Mouse (Mus musculus) cerebellum, postnatal 36 days (tissue): ENCODE data around the gene Uvssa.
"Not testable (repeated sequence)": the region's sequence is repeated elsewhere in the genome, so short reads cannot be mapped to it uniquely, and the experiment has no call there.

ENCODE experiments used
- DNase-seq, 2 experiments: peaks; one replicate each; pipeline ENCODE4 v3.0.0; 2021 to 2022; ENCODE audit warnings: mixed read lengths in 2 of 2

Gene Uvssa

DNA sequence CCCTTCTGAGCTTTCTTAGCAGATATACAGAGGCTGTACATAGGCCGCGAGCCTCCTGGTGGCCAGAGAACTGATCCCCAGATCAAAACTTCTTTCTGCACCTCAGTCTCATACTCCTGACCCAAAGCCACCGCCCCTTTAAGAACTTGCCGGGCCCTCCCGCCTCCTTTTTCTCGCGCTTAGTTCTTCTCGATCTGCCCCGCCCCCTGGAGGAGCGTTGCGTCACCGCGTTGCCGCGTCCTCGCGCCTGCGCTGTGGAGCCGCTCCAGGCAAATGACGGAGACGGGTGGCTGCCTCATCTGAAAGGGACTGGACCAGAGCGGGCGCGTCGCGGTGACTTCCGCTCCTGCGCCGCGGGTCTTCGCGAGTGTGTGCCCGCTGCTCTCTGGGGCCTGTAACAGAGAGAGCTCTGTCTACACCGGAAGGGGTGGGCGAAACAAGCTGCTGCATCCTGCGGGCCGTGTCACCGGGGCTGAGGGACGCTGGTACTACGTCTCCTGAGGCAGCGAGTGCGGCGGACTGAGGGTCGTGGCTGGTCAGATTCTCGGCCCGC, at the start of gene Uvssa:
Uvssa (plus strand) TSS at position 248 of the 553 bp plus-strand sequence.
- DNase-seq = peak; percentile 99 to 100

DNA sequence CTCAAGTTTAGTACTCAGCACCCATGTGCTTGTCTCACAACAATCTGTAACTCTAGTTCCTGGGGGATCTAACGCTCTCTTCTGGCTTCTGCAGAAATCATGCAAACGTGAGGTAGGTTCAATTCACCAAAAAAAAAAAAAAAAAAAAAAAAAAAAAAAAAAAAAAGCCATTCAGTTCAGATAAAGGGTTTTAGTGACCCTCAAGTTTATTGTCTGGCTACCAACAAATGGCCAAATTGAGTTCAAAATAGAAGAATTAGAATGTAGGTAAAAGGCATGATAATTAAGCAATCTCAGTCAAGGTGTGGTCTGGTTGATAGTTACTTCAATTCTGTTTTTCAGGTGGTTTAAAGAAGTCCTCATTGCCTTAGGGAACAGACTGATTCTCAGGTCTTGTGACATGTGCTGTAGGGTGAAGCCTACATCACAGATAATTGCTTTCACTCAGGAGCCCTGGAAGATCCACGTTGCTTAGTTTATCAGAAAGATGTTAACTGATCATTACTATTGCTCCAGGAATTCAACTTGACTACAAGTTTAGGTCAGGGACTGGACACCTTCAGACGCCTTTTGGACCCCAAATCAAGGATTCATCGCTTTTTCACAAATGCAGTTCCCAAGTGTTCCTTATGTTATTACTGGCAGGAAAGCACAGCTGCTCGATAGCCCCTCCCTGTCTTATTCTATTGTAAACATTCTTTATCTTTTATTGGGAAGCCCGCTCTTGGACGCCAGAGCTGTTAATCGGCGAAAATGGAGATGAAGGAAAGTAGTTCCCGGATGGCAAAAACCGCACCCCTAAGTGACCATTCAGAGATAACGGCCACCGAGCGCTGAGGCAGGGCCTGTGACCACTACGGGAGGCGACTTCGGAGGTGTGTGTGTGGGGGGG, 43.7 kb upstream of the Uvssa start:
- DNase-seq = no peak

GRCm38 (mm10) chr5:33335273-33335976, 42.9 kb upstream of the Uvssa start, which contains the start of gene Maea:
Gene Maea (plus strand): TSS chr5:33335509.
- peak; percentile 97 for DNase-seq

DNA sequence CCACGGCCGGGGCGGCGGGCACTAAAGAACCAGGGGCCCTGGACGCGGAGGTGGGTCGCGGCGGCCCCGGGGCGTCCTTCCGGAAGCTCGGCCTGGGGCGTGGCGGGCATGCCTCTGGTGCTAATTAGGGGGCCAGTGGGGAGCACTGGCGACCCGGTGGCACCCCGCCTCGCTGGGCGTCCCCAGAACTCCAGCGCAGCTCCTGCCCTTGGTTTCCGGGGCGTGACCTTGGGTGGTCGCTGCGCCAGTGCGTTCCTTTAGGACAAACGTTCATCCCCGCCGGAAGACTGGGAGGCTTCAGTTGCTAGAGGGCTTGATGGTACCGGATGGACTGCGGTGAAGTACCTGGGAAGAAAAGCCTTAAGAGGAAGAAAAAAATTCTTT, 42.4 kb upstream of the Uvssa start:
- peak in 1 of 2 experiments; percentile 15 for DNase-seq

DNA sequence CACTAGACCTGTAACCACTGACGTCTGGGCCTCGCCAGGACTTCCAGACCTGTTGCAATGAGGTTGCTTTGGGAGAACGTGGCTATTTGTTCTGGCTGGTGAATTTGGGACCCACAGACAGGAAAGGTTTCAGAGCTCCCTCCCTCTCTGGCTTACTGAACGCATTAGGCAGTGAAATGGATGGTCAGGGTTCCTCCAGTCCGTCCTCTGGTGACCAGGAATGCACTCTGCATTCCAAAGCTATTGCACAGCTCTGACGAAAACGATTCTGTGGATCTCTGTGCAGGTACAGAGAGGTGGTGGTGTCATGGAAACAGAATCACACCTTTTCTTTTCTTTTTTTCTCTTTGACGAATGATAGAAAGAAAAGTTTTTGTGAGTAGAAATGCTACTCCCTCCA, 41.1 kb upstream of the Uvssa start:
- DNase-seq = no peak

DNA sequence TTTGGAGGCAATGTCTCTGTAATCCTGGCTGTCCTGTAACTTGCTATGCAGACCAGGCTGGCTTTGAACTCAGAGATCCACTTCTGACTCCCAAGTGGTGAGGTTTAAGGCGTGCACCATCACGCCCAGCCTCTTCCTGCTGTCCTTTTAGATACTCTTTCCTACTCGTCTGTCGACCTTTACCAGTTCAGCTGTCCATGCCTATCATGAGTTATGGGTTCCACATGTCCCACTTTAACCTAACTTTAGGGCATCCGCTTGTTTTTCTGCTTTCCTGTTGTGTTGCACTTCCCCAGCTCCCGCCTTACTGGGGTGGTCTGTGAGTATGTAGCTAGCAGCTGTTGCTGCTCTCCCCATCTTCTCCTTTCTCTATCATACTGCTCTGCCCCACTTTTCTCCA, 37.2 kb upstream of the Uvssa start:
- DNase-seq = no peak

DNA sequence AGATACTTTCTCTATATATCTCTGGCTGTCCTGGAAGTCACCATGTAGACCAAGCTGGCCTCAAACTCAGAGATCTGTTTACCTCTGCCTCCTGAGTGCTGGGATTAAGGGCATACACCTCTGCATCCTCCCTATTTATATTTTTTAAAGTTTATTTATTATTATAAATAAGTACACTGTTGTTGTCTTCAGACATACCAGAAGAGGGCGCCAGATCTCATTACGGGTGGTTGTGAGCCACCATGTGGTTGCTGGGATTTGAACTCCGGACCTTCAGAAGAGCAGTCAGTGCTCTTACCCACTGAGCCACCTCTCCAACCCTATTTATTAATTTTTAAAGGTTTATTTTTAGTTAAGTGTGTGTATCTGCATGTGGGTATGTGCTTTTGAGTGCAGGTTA, 36.1 kb upstream of the Uvssa start:
- not testable (repeated sequence) for DNase-seq

DNA sequence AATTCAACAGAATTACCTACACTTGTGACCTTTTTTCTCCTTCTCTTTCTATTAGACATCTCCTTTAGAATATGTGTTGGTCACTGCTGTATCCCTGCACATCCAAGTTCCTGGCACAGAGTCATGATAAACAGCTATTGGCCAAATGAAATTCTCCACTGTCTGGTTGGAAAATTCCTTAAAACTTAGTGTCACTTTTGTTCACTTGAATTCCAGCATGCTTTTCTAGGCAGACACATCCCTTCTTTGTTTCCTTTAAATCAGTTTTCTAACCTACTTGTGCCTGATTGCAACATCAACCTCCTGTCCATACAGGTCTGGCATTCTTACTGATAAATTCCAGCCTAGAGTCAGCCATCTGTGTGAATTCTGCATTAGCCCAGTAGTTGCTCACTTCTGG, 35.5 kb upstream of the Uvssa start:
- DNase-seq = no peak

- no peak for DNase-seq
Measured at GRCm38 (mm10) chr5:33343571-33343970, 34.8 kb upstream of the Uvssa start.

GRCm38 (mm10) chr5:33344070-33344469, 34.3 kb upstream of the Uvssa start:
- no peak for DNase-seq

GRCm38 (mm10) chr5:33347620-33348019, 30.7 kb upstream of the Uvssa start:
- DNase-seq = no peak

DNA sequence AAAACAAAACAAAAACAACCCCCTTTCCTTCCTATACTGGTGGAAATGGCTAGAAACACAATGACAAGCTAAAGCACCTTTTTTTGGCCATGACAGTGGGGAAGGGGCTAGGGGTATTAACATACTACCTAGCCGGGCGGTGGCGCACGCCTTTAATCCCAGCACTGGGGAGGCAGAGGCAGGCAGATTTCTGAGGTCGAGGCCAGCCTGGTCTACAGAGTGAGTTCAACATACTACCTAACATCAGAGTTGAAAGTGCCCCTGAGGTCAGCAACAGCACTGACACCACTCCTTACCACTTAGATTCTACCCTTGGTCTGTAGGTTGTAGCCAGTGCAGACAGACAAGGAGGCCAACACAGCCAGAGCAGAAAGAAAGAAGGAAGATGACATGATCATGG, 29.1 kb upstream of the Uvssa start:
- no peak for DNase-seq

- no peak for DNase-seq
Measured at GRCm38 (mm10) chr5:33349706-33350105, 28.6 kb upstream of the Uvssa start.

DNA sequence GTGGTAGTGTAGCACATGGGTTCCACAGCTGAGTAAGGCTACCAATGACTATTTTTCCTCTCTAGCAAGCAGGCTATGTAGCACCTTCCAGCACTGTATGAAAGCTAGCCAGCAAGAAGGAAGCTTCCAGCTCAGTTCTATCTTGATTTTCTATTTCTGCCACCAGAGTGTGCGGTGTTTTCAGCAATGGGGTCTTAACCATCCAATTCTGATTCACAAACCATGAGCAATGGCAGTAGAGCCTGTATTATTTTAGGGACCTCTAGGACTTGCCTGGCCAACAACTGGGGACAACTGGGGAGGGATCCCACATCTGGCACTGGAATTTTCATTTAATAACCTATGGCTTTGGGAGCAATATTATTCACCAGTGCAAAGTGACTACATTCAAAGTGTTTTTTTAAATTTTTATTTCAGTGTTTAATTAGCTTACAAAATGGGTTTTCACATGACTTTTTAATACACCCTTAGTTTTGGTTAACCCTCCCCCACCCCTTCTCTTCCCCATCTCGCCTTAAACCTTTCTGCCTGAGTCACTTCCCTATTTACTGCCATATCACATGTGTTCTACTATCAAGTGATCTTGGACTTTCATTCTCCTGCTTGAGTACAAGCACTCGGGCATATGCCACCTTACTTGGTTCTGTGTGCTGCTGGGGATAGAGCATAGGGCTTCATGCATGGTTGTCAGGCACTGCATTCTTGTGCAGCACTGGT, 26.6 kb upstream of the Uvssa start:
- DNase-seq = no peak

DNA sequence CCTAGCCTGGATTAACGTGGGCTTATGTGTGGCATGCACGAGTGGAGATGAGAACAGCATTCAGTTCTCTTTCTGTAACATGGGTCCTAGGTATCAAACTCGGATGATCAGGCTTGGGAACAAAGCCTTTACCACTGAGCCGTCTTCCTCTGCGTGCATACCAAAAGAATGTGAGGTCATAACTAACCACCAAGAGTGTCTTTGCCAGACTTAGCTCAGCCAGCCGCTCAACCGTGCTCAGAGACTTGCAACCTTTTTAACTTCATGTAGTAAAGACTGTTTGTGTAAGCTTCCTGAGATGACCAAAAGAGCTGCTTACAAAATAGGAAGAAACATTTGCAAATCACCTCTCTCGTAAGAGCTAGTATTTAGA, 26.1 kb upstream of the Uvssa start:
- no peak for DNase-seq

DNA sequence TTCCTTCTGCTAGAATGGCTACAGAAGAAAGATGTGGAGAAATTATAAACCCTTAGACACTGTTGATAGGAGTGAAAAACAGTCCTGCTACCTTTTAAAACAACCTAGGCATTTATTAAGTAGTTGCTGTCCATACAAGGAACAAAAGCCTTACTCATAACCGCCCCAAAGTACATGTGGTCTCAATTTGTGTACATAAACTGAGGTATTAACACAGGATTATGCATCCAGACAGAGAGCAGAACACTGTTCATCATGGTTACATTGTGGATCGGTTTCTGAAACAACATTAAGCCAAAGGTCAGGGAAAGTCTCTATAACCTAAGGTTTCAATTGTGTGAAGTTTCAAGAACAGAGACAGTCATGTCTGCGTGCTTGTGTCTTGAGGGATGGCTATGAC, 25.3 kb upstream of the Uvssa start:
- no peak for DNase-seq

DNA sequence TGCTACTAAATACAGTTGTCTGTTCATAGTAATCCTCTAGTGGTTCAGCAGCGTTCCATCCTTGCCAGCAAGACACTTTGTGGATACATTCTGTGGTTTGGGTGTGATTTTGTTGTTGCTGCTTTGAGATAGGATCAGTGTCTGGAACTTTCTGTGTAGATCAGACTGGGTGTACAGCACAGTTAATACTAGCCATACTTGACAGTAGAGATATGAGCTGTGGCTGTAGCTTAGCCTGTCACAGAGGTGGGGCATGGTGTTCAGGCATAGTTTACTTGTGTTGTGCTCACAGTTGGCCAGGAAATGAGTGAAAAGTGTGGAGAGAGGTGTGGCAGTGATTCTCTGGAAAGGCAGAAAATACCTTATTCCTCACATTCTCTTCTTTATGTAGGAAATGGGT, 20.9 kb upstream of the Uvssa start:
- no peak for DNase-seq

- no peak for DNase-seq
Measured at GRCm38 (mm10) chr5:33358467-33358866, 19.9 kb upstream of the Uvssa start.

- DNase-seq = no peak
Measured at GRCm38 (mm10) chr5:33363263-33363662, 15.1 kb upstream of the Uvssa start.

DNA sequence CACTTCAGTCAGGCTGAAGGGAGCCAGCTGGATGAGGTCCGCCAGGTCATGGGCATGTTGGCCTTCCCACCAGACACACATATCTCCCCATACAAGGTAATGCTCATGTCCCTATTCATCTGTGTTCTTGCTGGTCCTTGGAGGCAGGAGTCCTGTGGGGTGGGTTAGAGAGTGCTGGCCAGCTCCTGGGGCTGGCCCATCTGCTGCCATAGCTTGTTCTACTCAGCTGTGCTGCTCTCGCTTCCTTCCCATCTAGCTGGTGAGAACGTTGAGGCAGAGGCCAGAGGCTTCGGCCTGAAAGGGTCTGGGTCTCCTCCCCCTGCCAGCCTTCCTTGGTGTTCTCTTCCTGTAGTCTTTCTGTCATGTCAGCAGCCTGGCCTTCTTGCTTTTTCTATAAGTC, 9.7 kb upstream of the Uvssa start:
- peak in 1 of 2 experiments; percentile 18 for DNase-seq

GRCm38 (mm10) chr5:33371137-33371536, 7.2 kb upstream of the Uvssa start:
- DNase-seq = peak; percentile 16 to 31

GRCm38 (mm10) chr5:33371668-33372067, 6.7 kb upstream of the Uvssa start:
- no peak for DNase-seq
